Mouse (Mus musculus) MEL (cell line): ENCODE measurements around the gene Rbfox2. TPM values are rescaled to one million over a fixed set of nuclear protein-coding genes. Genes with fewer than 3 reads are reported as not detected.
A peak's percentile ranks its signal among the peaks of the same experiment; 100 is the strongest.

Experiments
- DNase-seq: peaks from one replicate; pipeline ENCODE4 v3.0.0; 2011; ENCODE audit warnings: low read depth, low spot score
- H3K27ac ChIP-seq: 2 replicates; pipeline ENCODE4 v1.5.1; 2012; ENCODE audit warnings: low read depth, mild to moderate bottlenecking, control low read depth, low read length, moderate library complexity; ENCODE audit not compliant: control insufficient read depth
- H3K27me3 ChIP-seq, 2 experiments: fragments of 150-350 bp in 1 of 2; sonication (generic) in 1 of 2; 2 replicates each; pipeline ENCODE4 v1.6.1; 2012; ENCODE audit warnings: low read length in 2 of 2, mild to moderate bottlenecking in 2 of 2, improper control_type of control experiment in 1 of 2, moderate library complexity in 1 of 2; ENCODE audit not compliant: insufficient read depth in 2 of 2, control insufficient read depth in 1 of 2
- H3K36me3 ChIP-seq, 2 experiments: 2 replicates each; pipeline ENCODE4 v1.6.1; 2012 to 2014; ENCODE audit warnings: low read length in 2 of 2, improper control_type of control experiment in 1 of 2, inconsistent platforms in 1 of 2, mild to moderate bottlenecking in 1 of 2; ENCODE audit not compliant: insufficient read depth in 2 of 2, control insufficient read depth in 1 of 2
- H3K4me1 ChIP-seq, 2 experiments: fragments of 150-350 bp in 1 of 2; sonication (generic) in 1 of 2; 2 replicates each; pipeline ENCODE4 v1.6.1; 2012; ENCODE audit warnings: low read length in 2 of 2, improper control_type of control experiment in 1 of 2, mild to moderate bottlenecking in 1 of 2; ENCODE audit not compliant: insufficient read depth in 2 of 2, control insufficient read depth in 1 of 2
- H3K4me3 ChIP-seq, 2 experiments: fragments of 150-350 bp in 1 of 2; sonication (generic) in 1 of 2; 2 replicates each; pipeline ENCODE4 v1.5.1; 2012; ENCODE audit warnings: low read depth in 2 of 2, low read length in 2 of 2, mild to moderate bottlenecking in 2 of 2, moderate library complexity in 2 of 2, control low read depth in 1 of 2, improper control_type of control experiment in 1 of 2; ENCODE audit not compliant: control insufficient read depth in 1 of 2, insufficient read depth in 1 of 2
- H3K79me2 ChIP-seq: 2 replicates; pipeline ENCODE4 v1.6.1; 2012; ENCODE audit warnings: mild to moderate bottlenecking, low read length, moderate library complexity; ENCODE audit not compliant: control insufficient read depth, poor library complexity, insufficient read depth
- H3K9ac ChIP-seq: 2 replicates; pipeline ENCODE4 v1.6.1; 2012; ENCODE audit warnings: low read depth, mild to moderate bottlenecking, control low read depth, low read length, moderate library complexity; ENCODE audit not compliant: control insufficient read depth, poor library complexity, severe bottlenecking
- H3K9me3 ChIP-seq: fragments of 150-350 bp; sonication (generic); replicated peaks from 2 replicates; pipeline ENCODE4 v1.6.1; 2012; ENCODE audit warnings: mild to moderate bottlenecking, low read length, improper control_type of control experiment, moderate library complexity; ENCODE audit not compliant: insufficient read depth
- BHLHE40 ChIP-seq: IDR thresholded peaks from 2 replicates; pipeline ENCODE4 v1.6.1; 2012; ENCODE audit warnings: low read depth, mild to moderate bottlenecking, inconsistent platforms, low read length, improper control_type of control experiment, borderline replicate concordance
- CHD2 ChIP-seq: IDR thresholded peaks from 2 replicates; pipeline ENCODE4 v1.6.1; 2011; ENCODE audit warnings: low read length, improper control_type of control experiment
- CTCF ChIP-seq, 3 experiments: IDR thresholded peaks in 2 of 3; conservative IDR thresholded peaks in 1 of 3; 2 replicates each; pipeline ENCODE4 v1.5.1; 2011 to 2012; ENCODE audit warnings: low read length in 3 of 3, low read depth in 2 of 3, mild to moderate bottlenecking in 2 of 3, improper control_type of control experiment in 1 of 3, inconsistent platforms in 1 of 3, mixed read lengths in 1 of 3, moderate library complexity in 1 of 3; ENCODE audit not compliant: control insufficient read depth in 1 of 3, insufficient read depth in 1 of 3, poor library complexity in 1 of 3, severe bottlenecking in 1 of 3
- EP300 ChIP-seq, 2 experiments: IDR thresholded peaks; 2 replicates each; pipeline ENCODE4 v1.6.1; 2011; ENCODE audit warnings: improper control_type of control experiment in 2 of 2, low read length in 2 of 2, low read depth in 1 of 2, mild to moderate bottlenecking in 1 of 2
- ETS1 ChIP-seq: IDR thresholded peaks from 2 replicates; pipeline ENCODE4 v1.6.1; 2012; ENCODE audit warnings: low read depth, mild to moderate bottlenecking, inconsistent platforms, low read length, improper control_type of control experiment, moderate library complexity
- GABPA ChIP-seq: IDR thresholded peaks from 2 replicates; pipeline ENCODE4 v1.6.1; 2012; ENCODE audit warnings: low read depth, mild to moderate bottlenecking, inconsistent platforms, low read length, improper control_type of control experiment, moderate library complexity
- GATA1 ChIP-seq: IDR thresholded peaks from 2 replicates; pipeline ENCODE4 v1.6.1; 2011; ENCODE audit warnings: low read depth, low read length, improper control_type of control experiment
- KAT2A ChIP-seq: conservative IDR thresholded peaks from 2 replicates; pipeline ENCODE4 v1.6.1; 2012; ENCODE audit warnings: low read depth, low read length, improper control_type of control experiment, inconsistent platforms
- MAFK ChIP-seq: IDR thresholded peaks from 2 replicates; pipeline ENCODE4 v1.6.1; 2011; ENCODE audit warnings: low read depth, mild to moderate bottlenecking, low read length, improper control_type of control experiment, borderline replicate concordance
- MEF2A ChIP-seq: IDR thresholded peaks from 2 replicates; pipeline ENCODE4 v1.6.1; 2014; ENCODE audit warnings: low read depth, mild to moderate bottlenecking, inconsistent platforms, low read length, improper control_type of control experiment; ENCODE audit not compliant: poor library complexity, insufficient replicate concordance, severe bottlenecking; ENCODE audit errors: extremely low read depth
- MXI1 ChIP-seq: IDR thresholded peaks from 2 replicates; pipeline ENCODE4 v1.6.1; 2011; ENCODE audit warnings: mild to moderate bottlenecking, low read depth, low read length, improper control_type of control experiment
- MYB ChIP-seq: IDR thresholded peaks from 2 replicates; pipeline ENCODE4 v1.6.1; 2011; ENCODE audit warnings: mild to moderate bottlenecking, low read depth, low read length, improper control_type of control experiment
- POLR2A ChIP-seq, 2 experiments: IDR thresholded peaks; 2 replicates each; pipeline ENCODE4 v1.6.1; 2011 to 2012; ENCODE audit warnings: low read length in 2 of 2, mild to moderate bottlenecking in 2 of 2, control low read depth in 1 of 2, improper control_type of control experiment in 1 of 2, low read depth in 1 of 2, moderate library complexity in 1 of 2; ENCODE audit not compliant: control insufficient read depth in 1 of 2, insufficient read depth in 1 of 2, poor library complexity in 1 of 2
- RAD21 ChIP-seq: IDR thresholded peaks from 2 replicates; pipeline ENCODE4 v1.6.1; 2011; ENCODE audit warnings: mild to moderate bottlenecking, low read depth, low read length, improper control_type of control experiment
- RCOR1 ChIP-seq: IDR thresholded peaks from 2 replicates; pipeline ENCODE4 v1.6.1; 2012; ENCODE audit warnings: low read depth, mild to moderate bottlenecking, inconsistent platforms, low read length, improper control_type of control experiment
- SIN3A ChIP-seq: IDR thresholded peaks from 2 replicates; pipeline ENCODE4 v1.6.1; 2012; ENCODE audit warnings: low read length, improper control_type of control experiment, inconsistent platforms
- SMC3 ChIP-seq: IDR thresholded peaks from 2 replicates; pipeline ENCODE4 v1.6.1; 2011; ENCODE audit warnings: low read depth, low read length, improper control_type of control experiment
- TAL1 ChIP-seq: IDR thresholded peaks from 2 replicates; pipeline ENCODE4 v1.6.1; 2012; ENCODE audit warnings: mild to moderate bottlenecking, inconsistent platforms, low read length, moderate library complexity, mixed read lengths
- TCF12 ChIP-seq: IDR thresholded peaks from 2 replicates; pipeline ENCODE4 v1.6.1; 2014; ENCODE audit warnings: low read depth, mild to moderate bottlenecking, inconsistent platforms, low read length, improper control_type of control experiment, moderate library complexity
- USF1 ChIP-seq: IDR thresholded peaks from 2 replicates; pipeline ENCODE4 v1.6.1; 2014; ENCODE audit warnings: low read depth, mild to moderate bottlenecking, inconsistent platforms, low read length, improper control_type of control experiment, moderate library complexity
- USF2 ChIP-seq, 2 experiments: IDR thresholded peaks; 2 replicates each; pipeline ENCODE4 v1.6.1; 2011 to 2012; ENCODE audit warnings: improper control_type of control experiment in 2 of 2, low read length in 2 of 2, borderline replicate concordance in 1 of 2, inconsistent platforms in 1 of 2, low read depth in 1 of 2, mild to moderate bottlenecking in 1 of 2; ENCODE audit not compliant: insufficient read depth in 1 of 2
- ZKSCAN1 ChIP-seq: IDR thresholded peaks from 2 replicates; pipeline ENCODE4 v1.6.1; 2012; ENCODE audit warnings: low read depth, mild to moderate bottlenecking, inconsistent platforms, low read length, improper control_type of control experiment, moderate library complexity
- ZNF384 ChIP-seq: IDR thresholded peaks from 2 replicates; pipeline ENCODE4 v1.6.1; 2012; ENCODE audit warnings: low read depth, mild to moderate bottlenecking, inconsistent platforms, low read length, improper control_type of control experiment
- polyA plus RNA-seq, 2 experiments: library from polyadenylated mRNA; stranded (reverse) in 1 of 2; unstranded in 1 of 2; fragments of >175 nt in 1 of 2; fragments of >200 nt in 1 of 2; gene quantifications; 2 replicates each; pipeline versions ENCODE4 v1.2.1 to v1.2.4; 2012; ENCODE audit warnings: low replicate concordance in 2 of 2, low read depth in 1 of 2; ENCODE audit not compliant: insufficient read length in 2 of 2, insufficient read depth in 1 of 2, missing spikeins in 1 of 2
- total RNA-seq: library from RNA; depleted of rRNA; stranded (reverse); fragments of 300-350 nt; gene quantifications from 2 replicates; pipeline ENCODE4 v1.2.3, GENCODE M21; 2012

Gene Rbfox2
- total and polyA plus RNA-seq, 3 experiments, result 3.4 to 6.0 TPM; not detected in 1

DNA sequence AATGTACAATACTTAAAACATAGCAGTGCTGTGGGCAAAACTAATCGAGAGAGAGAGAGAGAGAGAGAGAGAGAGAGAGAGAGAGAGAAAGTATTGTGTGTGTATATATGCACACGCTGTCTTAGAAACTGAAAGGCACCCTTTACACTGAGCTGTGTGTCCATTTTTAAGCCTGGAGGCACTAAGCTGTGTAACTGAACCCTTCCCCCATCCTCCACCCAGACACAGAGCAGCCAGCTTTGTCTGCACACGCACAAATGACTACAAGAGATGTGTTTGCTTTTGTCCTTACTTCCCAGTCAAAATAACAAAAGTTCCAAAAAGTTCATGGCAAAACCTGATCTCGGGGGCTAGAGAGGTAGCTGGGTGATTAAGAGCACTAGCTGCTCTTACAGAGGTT is 80.9 kb downstream of the Rbfox2 start:
- Histone ChIP-seq H3K27me3 (no peaks in the 10 kb centered on the region), H3K4me1 (peaks cover 2 to 6% of the 10 kb centered on the region in 2 experiments; a peak in 3 of 4 replicates), H3K27ac (no peak overlapping the region), H3K36me3 (peaks cover 0 to 11% of the 10 kb centered on the region in 2 experiments; a peak in 2 of 4 replicates), H3K4me3 (no peak overlapping the region), H3K9me3 (no peaks in the 10 kb centered on the region), H3K79me2 (no peaks in the 10 kb centered on the region), H3K9ac (no peak overlapping the region)
- TF ChIP-seq USF2 (IDR thresholded peaks at IDR 0.05; ENCODE audit: borderline replicate concordance in 1 of 2, insufficient read depth in 1 of 2, low read depth in 1 of 2, low read length in 2 of 2), result no peak
- no peak for TF ChIP-seq BHLHE40
- no peak for TF ChIP-seq KAT2A
- TF ChIP-seq TAL1, result no peak
- TF ChIP-seq SIN3A, result no peak
- DNase-seq, result no peak

DNA sequence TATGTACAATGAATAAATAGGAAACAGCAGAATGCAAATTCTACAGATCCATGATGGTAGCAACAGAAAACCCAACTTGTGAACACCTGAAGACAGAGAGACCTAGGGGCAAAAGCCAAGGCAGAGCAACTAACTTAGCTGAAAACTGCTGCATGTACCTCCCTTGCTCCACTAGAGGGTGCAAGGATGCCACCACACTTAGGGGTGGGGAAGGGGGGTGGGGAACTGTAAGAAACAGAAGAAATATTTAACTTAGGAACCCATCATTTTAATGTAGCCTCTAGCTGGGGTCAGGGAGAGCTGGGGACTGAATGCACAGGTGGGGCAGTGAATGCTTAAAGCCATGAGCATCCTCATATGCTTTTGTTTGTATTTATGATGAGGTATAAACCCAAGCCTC is 81.5 kb downstream of the Rbfox2 start:
- Histone ChIP-seq H3K4me3 (no peak overlapping the region), H3K9me3 (no peaks in the 10 kb centered on the region), H3K27me3 (no peaks in the 10 kb centered on the region), H3K36me3 (peaks cover 0 to 12% of the 10 kb centered on the region in 2 experiments; a peak in 2 of 4 replicates), H3K9ac (no peak overlapping the region), H3K27ac (no peak overlapping the region), H3K79me2 (no peaks in the 10 kb centered on the region), H3K4me1 (peaks cover 2 to 7% of the 10 kb centered on the region in 2 experiments; a peak in 3 of 4 replicates)
- DNase-seq, result peak; percentile 56
- TF ChIP-seq CHD2 (no peak), CTCF (IDR thresholded peaks at IDR 0.05 in 2 of 3, conservative IDR thresholded peaks at IDR 0.05 in 1 of 3; ENCODE audit: control insufficient read depth in 1 of 3, insufficient read depth in 1 of 3, low read depth in 2 of 3, low read length in 3 of 3, poor library complexity in 1 of 3, severe bottlenecking in 1 of 3) (peak; percentile 43 to 71 (median 54)), MAFK (no peak), RAD21 (peak; percentile 40), USF1 (no peak), SMC3 (peak; percentile 40), GATA1 (no peak), RCOR1 (no peak), GABPA (no peak), ZNF384 (no peak), ZKSCAN1 (no peak)

DNA sequence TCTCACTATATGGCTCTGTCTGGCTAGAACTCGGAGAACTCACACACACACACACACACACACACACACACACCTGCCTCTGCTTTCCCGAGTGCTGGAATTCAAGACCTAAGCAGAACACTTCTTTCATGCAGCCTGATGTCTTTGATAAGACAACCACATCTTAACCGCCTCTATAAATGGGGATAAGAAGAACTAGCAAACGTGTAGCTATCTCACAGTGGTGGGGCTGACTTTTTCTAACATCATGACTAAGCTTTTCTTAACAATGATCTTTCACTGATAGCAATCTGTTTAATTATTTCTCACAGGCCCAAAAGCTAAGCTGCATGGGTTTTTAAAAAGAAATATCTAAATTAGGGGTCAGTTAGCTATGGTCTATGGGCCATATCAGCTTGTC is 86.0 kb downstream of the Rbfox2 start:
- no peaks in the 10 kb centered on the region for H3K27me3 ChIP-seq
- H3K4me1 ChIP-seq, result peaks cover 4 to 15% of the 10 kb centered on the region in 2 experiments
- no peaks in the 10 kb centered on the region for H3K79me2 ChIP-seq
- H3K4me3 ChIP-seq, result no peak overlapping the region
- TF ChIP-seq CHD2 (no peak), GATA1 (peak; percentile 33; the same call in 1 of the 2 replicates), USF1 (no peak), RCOR1 (0 out of 2 replicates have a peak, but pooled peaks have one; percentile 41), TCF12 (peak; percentile 54), KAT2A (no peak), SIN3A (no peak), BHLHE40 (no peak), RAD21 (no peak), ZNF384 (0 out of 2 replicates have a peak, but pooled peaks have one; percentile 22), MYB (0 out of 2 replicates have a peak, but pooled peaks have one; percentile 18), MXI1 (no peak), POLR2A (IDR thresholded peaks at IDR 0.05; ENCODE audit: control insufficient read depth in 1 of 2, insufficient read depth in 1 of 2, low read depth in 1 of 2, low read length in 2 of 2, poor library complexity in 1 of 2) (no peak), EP300 (IDR thresholded peaks at IDR 0.05; ENCODE audit: low read depth in 1 of 2, low read length in 2 of 2) (peak; percentile 62 to 75), MEF2A (no peak), ETS1 (peak; percentile 47; the same call in 1 of the 2 replicates)
- no peak overlapping the region for H3K9ac ChIP-seq
- peak; percentile 34 for DNase-seq
- H3K36me3 ChIP-seq, result peaks cover 0 to 21% of the 10 kb centered on the region in 2 experiments; a peak in 2 of 4 replicates
- no peaks in the 10 kb centered on the region for H3K9me3 ChIP-seq
- peak overlapping the region; percentile 23; the same call in 1 of the 2 replicates for H3K27ac ChIP-seq
